Mouse (Mus musculus) ES-Bruce4 (cell line): Measurements from ENCODE around the gene Rpl32.
"Not testable (repeated sequence)": the region's sequence is repeated elsewhere in the genome, so short reads cannot be mapped to it uniquely, and the experiment has no call there.

Experiments used
- CTCF ChIP-seq: IDR thresholded peaks from one replicate; pipeline ENCODE4 v1.8.1; 2011; ENCODE audit warnings: low read depth, low read length
- EP300 ChIP-seq: IDR thresholded peaks from 2 replicates; pipeline ENCODE4 v1.6.1; 2011; ENCODE audit warnings: low read depth, low read length; ENCODE audit not compliant: insufficient read depth
- POLR2A ChIP-seq: IDR thresholded peaks from one replicate; pipeline ENCODE4 v1.8.1; 2011; ENCODE audit warnings: low read length; ENCODE audit not compliant: insufficient read depth

DNA sequence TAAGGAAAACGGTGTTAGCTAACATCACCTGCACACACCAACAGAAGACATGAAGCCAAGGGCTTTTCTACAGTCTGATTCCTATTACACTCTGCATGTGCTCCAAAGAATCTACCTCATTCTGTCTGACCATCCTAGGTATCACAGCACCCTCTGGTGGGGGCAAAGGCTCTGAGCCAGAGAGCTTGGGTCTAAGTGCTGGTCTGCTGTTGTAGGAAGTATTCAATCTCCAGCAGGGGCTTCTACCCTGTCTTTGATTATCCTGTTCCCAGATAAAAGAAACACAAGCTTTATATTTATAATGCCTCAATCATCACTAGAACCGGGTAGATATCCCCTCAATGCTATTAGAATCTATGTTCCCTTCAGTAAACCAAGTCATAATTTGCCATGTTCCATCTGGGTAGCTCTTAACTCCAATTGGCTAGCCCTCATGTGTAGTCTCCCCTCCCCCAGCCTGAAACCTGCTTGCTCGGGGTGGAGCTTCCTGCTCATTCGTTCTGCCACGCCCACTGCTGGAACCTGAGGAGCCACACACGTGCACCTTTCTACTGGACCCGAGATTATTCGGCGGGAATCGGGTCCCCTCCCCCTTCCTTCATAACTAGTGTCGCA lies 15.4 kb upstream of the Rpl32 start:
- not testable (repeated sequence) for TF ChIP-seq EP300, POLR2A
- TF ChIP-seq CTCF, result peak; percentile 66
